Mouse (Mus musculus): ENCODE measurements at regions not wholly inside any gene's neighbourhood (a gene's known extent, or its start where the extent isn't known, plus 50 kb on each side); places are given as distances from the start of the nearest gene placed in this dataset.

- H3K9me3 ChIP-seq (replicated peaks) = no peaks in the 10 kb centered on the region
- H3K9ac ChIP-seq = no peak overlapping the region
- no peak overlapping the region for H3K4me2 ChIP-seq
- WGBS (ENCODE audit: insufficient replicate concordance) = 6% methylated on average over 4 of the region's 4 CpGs
- no peaks in the 10 kb centered on the region for H3K4me1 ChIP-seq
- H3K4me3 ChIP-seq = no peak overlapping the region
- H3K27ac ChIP-seq = no peak overlapping the region
- ATAC-seq = no peak
- H3K27me3 ChIP-seq (replicated peaks) = no peaks in the 10 kb centered on the region
- H3K36me3 ChIP-seq = no peaks in the 10 kb centered on the region
These were observed 442.7 kb downstream of the Prss52 start for GRCm38 (mm10) chr14:64546787-64547186.

- WGBS (ENCODE audit: insufficient replicate concordance) = 59% methylated on average over 4 of the region's 4 CpGs
- no peaks in the 10 kb centered on the region for H3K9me3 ChIP-seq (replicated peaks)
- no peak for ATAC-seq
- no peaks in the 10 kb centered on the region for H3K36me3 ChIP-seq
- no peak overlapping the region for H3K9ac ChIP-seq
- H3K4me3 ChIP-seq = no peak overlapping the region
- H3K4me1 ChIP-seq = no peaks in the 10 kb centered on the region
- no peak overlapping the region for H3K27ac ChIP-seq
- no peak overlapping the region for H3K4me2 ChIP-seq
- no peaks in the 10 kb centered on the region for H3K27me3 ChIP-seq (replicated peaks)
These were observed 448.9 kb downstream of the Prss52 start for GRCm38 (mm10) chr14:64552951-64553350.

GRCm38 (mm10) chr14:64556042-64556441 lies 452.0 kb downstream of the Prss52 start:
- H3K4me2 ChIP-seq = no peak overlapping the region
- no peak overlapping the region for H3K4me3 ChIP-seq
- WGBS (ENCODE audit: insufficient replicate concordance) = 77% methylated on average over 7 of the region's 7 CpGs
- no peaks in the 10 kb centered on the region for H3K36me3 ChIP-seq
- no peaks in the 10 kb centered on the region for H3K27me3 ChIP-seq (replicated peaks)
- H3K9me3 ChIP-seq (replicated peaks) = no peaks in the 10 kb centered on the region
- H3K9ac ChIP-seq = no peak overlapping the region
- no peaks in the 10 kb centered on the region for H3K4me1 ChIP-seq
- no peak overlapping the region for H3K27ac ChIP-seq
- no peak for ATAC-seq

GRCm38 (mm10) chr14:64557453-64557852 lies 453.4 kb downstream of the Prss52 start:
- no peak overlapping the region for H3K9ac ChIP-seq
- WGBS (ENCODE audit: insufficient replicate concordance) = 67% methylated on average over 6 of the region's 6 CpGs
- no peak overlapping the region for H3K4me3 ChIP-seq
- H3K27me3 ChIP-seq (replicated peaks) = no peaks in the 10 kb centered on the region
- no peaks in the 10 kb centered on the region for H3K9me3 ChIP-seq (replicated peaks)
- H3K4me2 ChIP-seq = no peak overlapping the region
- H3K4me1 ChIP-seq = no peaks in the 10 kb centered on the region
- H3K36me3 ChIP-seq = no peaks in the 10 kb centered on the region
- ATAC-seq = no peak
- H3K27ac ChIP-seq = no peak overlapping the region

- Histone ChIP-seq H3K4me3 (no peak overlapping the region), H3K9me3 (replicated peaks) (no peaks in the 10 kb centered on the region), H3K4me2 (no peak overlapping the region), H3K9ac (no peak overlapping the region), H3K27me3 (replicated peaks) (no peaks in the 10 kb centered on the region), H3K27ac (no peak overlapping the region), H3K36me3 (no peaks in the 10 kb centered on the region), H3K4me1 (no peaks in the 10 kb centered on the region)
- ATAC-seq = no peak
- WGBS (ENCODE audit: insufficient replicate concordance) = 7% methylated on average over 6 of the region's 6 CpGs
These were observed 464.6 kb downstream of the Prss52 start for GRCm38 (mm10) chr14:64568689-64569088.

GRCm38 (mm10) chr14:64570951-64571350 lies 466.9 kb downstream of the Prss52 start:
- H3K4me2 ChIP-seq = no peak overlapping the region
- H3K4me1 ChIP-seq = no peaks in the 10 kb centered on the region
- no peak for ATAC-seq

GRCm38 (mm10) chr14:64572756-64573155 lies 468.7 kb downstream of the Prss52 start:
- Histone ChIP-seq H3K9ac (no peak overlapping the region), H3K4me2 (no peak overlapping the region), H3K27me3 (replicated peaks) (peaks cover 8% of the 10 kb centered on the region), H3K27ac (no peak overlapping the region), H3K4me3 (no peak overlapping the region), H3K4me1 (no peaks in the 10 kb centered on the region), H3K9me3 (replicated peaks) (no peaks in the 10 kb centered on the region), H3K36me3 (no peaks in the 10 kb centered on the region)
- WGBS (ENCODE audit: insufficient replicate concordance) = 37% methylated on average over 2 of the region's 2 CpGs
- ATAC-seq = no peak

More at GRCm38 (mm10) chr14:64570951-64571350, 466.9 kb downstream of the Prss52 start:
- Histone ChIP-seq H3K27ac (no peak overlapping the region), H3K36me3 (no peaks in the 10 kb centered on the region), H3K9me3 (replicated peaks) (no peaks in the 10 kb centered on the region), H3K27me3 (replicated peaks) (peaks cover 8% of the 10 kb centered on the region), H3K9ac (no peak overlapping the region), H3K4me3 (no peak overlapping the region)
- 88% methylated on average over 7 of the region's 7 CpGs for WGBS (ENCODE audit: insufficient replicate concordance)

- H3K27me3 ChIP-seq (replicated peaks) = peaks cover 8% of the 10 kb centered on the region
- no peaks in the 10 kb centered on the region for H3K36me3 ChIP-seq
- WGBS (ENCODE audit: insufficient replicate concordance) = 55% methylated on average over 5 of the region's 5 CpGs
- H3K9me3 ChIP-seq (replicated peaks) = no peaks in the 10 kb centered on the region
- H3K4me2 ChIP-seq = no peak overlapping the region
- H3K4me3 ChIP-seq = no peak overlapping the region
- H3K4me1 ChIP-seq = no peaks in the 10 kb centered on the region
- ATAC-seq = no peak
- H3K27ac ChIP-seq = no peak overlapping the region
- H3K9ac ChIP-seq = no peak overlapping the region
These were observed 469.7 kb downstream of the Prss52 start for GRCm38 (mm10) chr14:64573773-64574172.

GRCm38 (mm10) chr14:64574277-64574676 lies 470.2 kb downstream of the Prss52 start:
- H3K9ac ChIP-seq = no peak overlapping the region
- peaks cover 12% of the 10 kb centered on the region for H3K27me3 ChIP-seq (replicated peaks)
- no peak overlapping the region for H3K4me3 ChIP-seq
- ATAC-seq = no peak
- no peaks in the 10 kb centered on the region for H3K9me3 ChIP-seq (replicated peaks)
- no peaks in the 10 kb centered on the region for H3K36me3 ChIP-seq
- no peak overlapping the region for H3K27ac ChIP-seq
- H3K4me2 ChIP-seq = no peak overlapping the region
- WGBS (ENCODE audit: insufficient replicate concordance) = 51% methylated on average over 7 of the region's 7 CpGs
- H3K4me1 ChIP-seq = no peaks in the 10 kb centered on the region

- no peak overlapping the region for H3K4me2 ChIP-seq
- no peaks in the 10 kb centered on the region for H3K4me1 ChIP-seq
- no peak overlapping the region for H3K27ac ChIP-seq
- H3K27me3 ChIP-seq (replicated peaks) = peaks cover 17% of the 10 kb centered on the region
- ATAC-seq = no peak
- H3K9me3 ChIP-seq (replicated peaks) = no peaks in the 10 kb centered on the region
- H3K9ac ChIP-seq = no peak overlapping the region
- H3K36me3 ChIP-seq = no peaks in the 10 kb centered on the region
- no peak overlapping the region for H3K4me3 ChIP-seq
- WGBS (ENCODE audit: insufficient replicate concordance) = 59% methylated on average over 6 of the region's 6 CpGs
These were observed 470.7 kb downstream of the Prss52 start for GRCm38 (mm10) chr14:64574773-64575172.

GRCm38 (mm10) chr14:64575954-64576353 lies 471.9 kb downstream of the Prss52 start:
- H3K27ac ChIP-seq = no peak overlapping the region
- H3K9me3 ChIP-seq (replicated peaks) = no peaks in the 10 kb centered on the region
- H3K27me3 ChIP-seq (replicated peaks) = peaks cover 29% of the 10 kb centered on the region
- no peak overlapping the region for H3K9ac ChIP-seq
- H3K4me2 ChIP-seq = no peak overlapping the region
- WGBS (ENCODE audit: insufficient replicate concordance) = 38% methylated on average over 4 of the region's 4 CpGs
- no peaks in the 10 kb centered on the region for H3K4me1 ChIP-seq
- no peak overlapping the region for H3K4me3 ChIP-seq
- no peaks in the 10 kb centered on the region for H3K36me3 ChIP-seq
- ATAC-seq = no peak

- Histone ChIP-seq H3K4me2 (no peak overlapping the region), H3K36me3 (no peaks in the 10 kb centered on the region), H3K4me3 (no peak overlapping the region), H3K9ac (no peak overlapping the region), H3K9me3 (replicated peaks) (no peaks in the 10 kb centered on the region), H3K27me3 (replicated peaks) (peaks cover 57% of the 10 kb centered on the region), H3K27ac (no peak overlapping the region), H3K4me1 (no peaks in the 10 kb centered on the region)
- ATAC-seq = no peak
- 65% methylated on average over 4 of the region's 4 CpGs for WGBS (ENCODE audit: insufficient replicate concordance)
These were observed 476.0 kb downstream of the Prss52 start for GRCm38 (mm10) chr14:64580086-64580485.

GRCm38 (mm10) chr14:64580862-64581261 lies 476.8 kb downstream of the Prss52 start:
- no peak for ATAC-seq
- H3K27ac ChIP-seq = no peak overlapping the region
- H3K9ac ChIP-seq = no peak overlapping the region
- H3K36me3 ChIP-seq = no peaks in the 10 kb centered on the region
- H3K4me1 ChIP-seq = no peaks in the 10 kb centered on the region
- WGBS (ENCODE audit: insufficient replicate concordance) = 41% methylated on average over 6 of the region's 6 CpGs
- H3K9me3 ChIP-seq (replicated peaks) = no peaks in the 10 kb centered on the region
- no peak overlapping the region for H3K4me3 ChIP-seq
- H3K4me2 ChIP-seq = no peak overlapping the region
- peaks cover 59% of the 10 kb centered on the region for H3K27me3 ChIP-seq (replicated peaks)
